Mouse (Mus musculus) intestine, embryonic 16.5 days (tissue): Measurements from ENCODE around the gene AC124108.1. TPM values are rescaled to one million over a fixed set of nuclear protein-coding genes. Genes with fewer than 3 reads are reported as not detected.

Experiments
- ATAC-seq: fragments of 200-750 bp; cut with Nextera tagmentation; 2 replicates; pipeline ENCODE4 v1.8.0; 2017; ENCODE audit warnings: moderate TSS enrichment, moderate library complexity
- H3K27ac ChIP-seq: fragments of 300-500 bp; sonication (generic); 2 replicates; pipeline ENCODE4 v1.5.1; 2014; ENCODE audit warnings: mild to moderate bottlenecking, low read length
- H3K27me3 ChIP-seq: fragments of 300-500 bp; sonication (generic); replicated peaks from 2 replicates; pipeline ENCODE4 v1.6.1; 2014; ENCODE audit warnings: low read length, control low read depth, mixed read lengths; ENCODE audit not compliant: control insufficient read depth, insufficient read depth
- H3K36me3 ChIP-seq: fragments of 300-500 bp; sonication (generic); 2 replicates; pipeline ENCODE4 v1.6.1; 2014; ENCODE audit warnings: low read length, control low read depth; ENCODE audit not compliant: control insufficient read depth, insufficient read depth
- H3K4me1 ChIP-seq: fragments of 300-500 bp; sonication (generic); 2 replicates; pipeline ENCODE4 v1.6.1; 2014; ENCODE audit warnings: low read length, control low read depth, mixed read lengths; ENCODE audit not compliant: control insufficient read depth, insufficient read depth
- H3K4me2 ChIP-seq: fragments of 300-500 bp; sonication (generic); 2 replicates; pipeline ENCODE4 v1.6.1; 2014; ENCODE audit warnings: low read depth, low read length, control low read depth
- H3K4me3 ChIP-seq: fragments of 300-500 bp; sonication (generic); 2 replicates; pipeline ENCODE4 v1.5.1; 2014; ENCODE audit warnings: mild to moderate bottlenecking, low read length
- H3K9ac ChIP-seq: fragments of 300-500 bp; sonication (generic); 2 replicates; pipeline ENCODE4 v1.6.1; 2014; ENCODE audit warnings: low read depth, low read length
- H3K9me3 ChIP-seq: fragments of 300-500 bp; sonication (generic); 2 replicates; pipeline ENCODE4 v1.6.1; 2016; ENCODE audit warnings: low read length, control low read depth; ENCODE audit not compliant: control insufficient read depth
- WGBS: fragments of 180-500 bp; shearing (Covaris S2); extraction: QIAGEN DNeasy Blood & Tissue Kit; methylation state at CpG from one replicate; pipeline ENCODE4 v1.1.7; 2014; 5-methylcytosine and 5-hydroxymethylcytosine counted together
- polyA plus RNA-seq: library from polyadenylated mRNA; unstranded; fragments of >200 nt; fragmentation: Nextera tagmentation; extraction: Ambion mirVana; gene quantifications from 2 replicates; pipeline ENCODE4 v1.2.1, GENCODE M21; 2015

The AC124108.1 gene
- polyA plus RNA-seq, 1 experiment from 2014 or later: 0.07 TPM

GRCm38 (mm10) chr1:132197666-132198065 lies 6.4 kb downstream of the AC124108.1 start:
- Histone ChIP-seq H3K27me3 (peaks cover 20% of the 10 kb centered on the region), H3K4me3 (no peak overlapping the region), H3K9ac (no peak overlapping the region), H3K9me3 (no peaks in the 10 kb centered on the region), H3K4me1 (no peaks in the 10 kb centered on the region), H3K4me2 (no peak overlapping the region), H3K36me3 (no peaks in the 10 kb centered on the region), H3K27ac (no peak overlapping the region)
- no peak for ATAC-seq
- 17% methylated on average over 9 of the region's 9 CpGs for WGBS

- no peak for ATAC-seq
Observed at GRCm38 (mm10) chr1:132198401-132199071, 7.3 kb downstream of the AC124108.1 start.

GRCm38 (mm10) chr1:132199244-132199643 lies 8.0 kb downstream of the AC124108.1 start:
- Histone ChIP-seq H3K4me2 (no peak overlapping the region), H3K36me3 (no peaks in the 10 kb centered on the region), H3K9me3 (no peaks in the 10 kb centered on the region), H3K27me3 (peaks cover 15% of the 10 kb centered on the region), H3K27ac (no peak overlapping the region), H3K4me3 (no peak overlapping the region), H3K9ac (no peak overlapping the region), H3K4me1 (no peaks in the 10 kb centered on the region)
- ATAC-seq: no peak
- 78% methylated on average over 6 of the region's 6 CpGs for WGBS

More at GRCm38 (mm10) chr1:132198401-132199071, 7.3 kb downstream of the AC124108.1 start:
- Histone ChIP-seq H3K9me3 (no peaks in the 10 kb centered on the region), H3K9ac (no peak overlapping the region), H3K4me2 (no peak overlapping the region), H3K27ac (no peak overlapping the region), H3K36me3 (no peaks in the 10 kb centered on the region), H3K4me1 (no peaks in the 10 kb centered on the region), H3K4me3 (no peak overlapping the region), H3K27me3 (peaks cover 18% of the 10 kb centered on the region)
- 83% methylated on average over 16 of the region's 16 CpGs for WGBS

- Histone ChIP-seq H3K4me3 (0 out of 2 replicates have a peak overlapping the region, but pooled peaks have one; percentile 4), H3K27ac (no peak overlapping the region), H3K4me1 (no peaks in the 10 kb centered on the region), H3K4me2 (no peak overlapping the region), H3K27me3 (peaks cover 15% of the 10 kb centered on the region), H3K9me3 (no peaks in the 10 kb centered on the region), H3K9ac (no peak overlapping the region), H3K36me3 (no peaks in the 10 kb centered on the region)
- 14% methylated on average over 12 of the region's 12 CpGs for WGBS
- ATAC-seq: no peak
Observed at GRCm38 (mm10) chr1:132199934-132200333, 8.7 kb downstream of the AC124108.1 start.

- H3K9ac ChIP-seq: no peak overlapping the region
- H3K4me1 ChIP-seq: no peaks in the 10 kb centered on the region
- no peaks in the 10 kb centered on the region for H3K36me3 ChIP-seq
- H3K4me3 ChIP-seq: no peak overlapping the region
- no peak overlapping the region for H3K27ac ChIP-seq
- peak; percentile 58 for ATAC-seq
- no peaks in the 10 kb centered on the region for H3K9me3 ChIP-seq
- WGBS: 15% methylated on average over 11 of the region's 11 CpGs
- H3K27me3 ChIP-seq: peaks cover 15% of the 10 kb centered on the region
- H3K4me2 ChIP-seq: no peak overlapping the region
Observed at GRCm38 (mm10) chr1:132200562-132201510, 9.6 kb downstream of the AC124108.1 start.

- 35% methylated on average over 4 of the region's 4 CpGs for WGBS
- Histone ChIP-seq H3K9me3 (no peaks in the 10 kb centered on the region), H3K9ac (no peak overlapping the region), H3K36me3 (no peaks in the 10 kb centered on the region), H3K4me1 (no peaks in the 10 kb centered on the region), H3K27me3 (peaks cover 15% of the 10 kb centered on the region), H3K27ac (no peak overlapping the region), H3K4me3 (no peak overlapping the region), H3K4me2 (no peak overlapping the region)
- no peak for ATAC-seq
Observed at GRCm38 (mm10) chr1:132201511-132201860, 10.2 kb downstream of the AC124108.1 start.

- no peaks in the 10 kb centered on the region for H3K9me3 ChIP-seq
- WGBS: 61% methylated on average over 2 of the region's 2 CpGs
- ATAC-seq: no peak
- no peaks in the 10 kb centered on the region for H3K4me1 ChIP-seq
- no peaks in the 10 kb centered on the region for H3K36me3 ChIP-seq
- no peak overlapping the region for H3K9ac ChIP-seq
- no peak overlapping the region for H3K4me2 ChIP-seq
- H3K4me3 ChIP-seq: no peak overlapping the region
- H3K27me3 ChIP-seq: peaks cover 15% of the 10 kb centered on the region
- no peak overlapping the region for H3K27ac ChIP-seq
Observed at GRCm38 (mm10) chr1:132201936-132202335, 10.7 kb downstream of the AC124108.1 start.

GRCm38 (mm10) chr1:132202771-132203170 lies 11.5 kb downstream of the AC124108.1 start:
- H3K9me3 ChIP-seq: no peaks in the 10 kb centered on the region
- ATAC-seq: no peak
- H3K36me3 ChIP-seq: no peaks in the 10 kb centered on the region
- H3K4me1 ChIP-seq: no peaks in the 10 kb centered on the region
- peaks cover 15% of the 10 kb centered on the region for H3K27me3 ChIP-seq
- H3K4me3 ChIP-seq: no peak overlapping the region
- WGBS: 94% methylated on average over 5 of the region's 5 CpGs
- H3K27ac ChIP-seq: no peak overlapping the region
- no peak overlapping the region for H3K4me2 ChIP-seq
- H3K9ac ChIP-seq: no peak overlapping the region

GRCm38 (mm10) chr1:132205958-132206357 lies 14.7 kb downstream of the AC124108.1 start:
- H3K4me3 ChIP-seq: no peak overlapping the region
- no peaks in the 10 kb centered on the region for H3K9me3 ChIP-seq
- H3K4me2 ChIP-seq: no peak overlapping the region
- peaks cover 13% of the 10 kb centered on the region; the same call in 1 of the 2 replicates for H3K27me3 ChIP-seq
- 46% methylated on average over 5 of the region's 5 CpGs for WGBS
- no peak for ATAC-seq
- H3K9ac ChIP-seq: no peak overlapping the region
- H3K4me1 ChIP-seq: no peaks in the 10 kb centered on the region
- H3K36me3 ChIP-seq: no peaks in the 10 kb centered on the region
- no peak overlapping the region for H3K27ac ChIP-seq
